Mouse (Mus musculus): ENCODE results near the gene Epha2. TPM values are rescaled to one million over a fixed set of nuclear protein-coding genes. Genes with fewer than 3 reads are reported as not detected.

The Epha2 gene
- 16.7 to 29.6 TPM (median 21.9 TPM) in 4 replicates for total RNA-seq (2023; ENCODE audit: inconsistent age)

GRCm38 (mm10) chr4:141301116-141301553 is at the start of gene Epha2:
Gene Epha2, plus strand, starts transcription at chr4:141301240.

GRCm38 (mm10) chr4:141367997-141368791 is 67.2 kb downstream of the Epha2 start, which contains the start of gene Fam131c:
Gene Fam131c, plus strand, starts transcription at chr4:141368220.

Other genes starting within 250 kb of the Epha2 start
- 14.6 to 19.6 TPM (median 17.0 TPM) in 4 replicates for gene Crocc, start 240.7 kb upstream of the Epha2 start, total RNA-seq (2023; ENCODE audit: inconsistent age)
- gene Necap2, start 222.9 kb upstream of the Epha2 start, total RNA-seq (2023; ENCODE audit: inconsistent age), result 76.1 to 93.7 TPM (median 82.3 TPM) in 4 replicates
- gene Spata21, start 212.9 kb upstream of the Epha2 start, total RNA-seq (2023; ENCODE audit: inconsistent age), result not detected in 4 replicates
- gene Szrd1, start 161.5 kb upstream of the Epha2 start, total RNA-seq (2023; ENCODE audit: inconsistent age), result 125 to 154 TPM (median 139 TPM) in 4 replicates
- 18.9 to 20.8 TPM (median 20.3 TPM) in 4 replicates for gene Fbxo42, start 153.3 kb upstream of the Epha2 start, total RNA-seq (2023; ENCODE audit: inconsistent age)
- 2.2 to 4.0 TPM (median 3.0 TPM) in 4 replicates for gene Rsg1, start 87.3 kb upstream of the Epha2 start, total RNA-seq (2023; ENCODE audit: inconsistent age)
- gene Arhgef19, start 61.7 kb upstream of the Epha2 start, total RNA-seq (2023; ENCODE audit: inconsistent age), result not detected in 4 replicates
- gene Fam131c, start 67.0 kb downstream of the Epha2 start, total RNA-seq (2023; ENCODE audit: inconsistent age), result not detected in 4 replicates
- gene Clcnka, start 97.5 kb downstream of the Epha2 start, total RNA-seq (2023; ENCODE audit: inconsistent age), result not detected in 4 replicates
- not detected in 4 replicates for gene Clcnkb, start 114.8 kb downstream of the Epha2 start, total RNA-seq (2023; ENCODE audit: inconsistent age)
- not detected in 4 replicates for gene Hspb7, start 119.5 kb downstream of the Epha2 start, total RNA-seq (2023; ENCODE audit: inconsistent age)
- gene Srarp, start 134.9 kb downstream of the Epha2 start, total RNA-seq (2023; ENCODE audit: inconsistent age), result not detected in 4 replicates
- 41.4 to 43.9 TPM (median 42.6 TPM) in 4 replicates for gene Zbtb17, start 143.4 kb downstream of the Epha2 start, total RNA-seq (2023; ENCODE audit: inconsistent age)
- gene Spen, start 237.4 kb downstream of the Epha2 start, total RNA-seq (2023; ENCODE audit: inconsistent age), result 47.1 to 53.3 TPM (median 50.4 TPM) in 4 replicates

Measured in B cell, adult (primary cell).